Mouse (Mus musculus) erythroblast, embryonic 14.5 days (primary cell): Measurements from ENCODE around the gene Spocd1.

Source experiments
- GATA1 ChIP-seq: IDR thresholded peaks from 2 replicates; pipeline ENCODE4 v1.6.1; 2012; ENCODE audit warnings: low read length, inconsistent platforms, mixed read lengths
- TAL1 ChIP-seq: IDR thresholded peaks from 3 replicates; pipeline ENCODE4 v1.6.1; 2012; ENCODE audit warnings: low read length, inconsistent platforms, mixed read lengths

GRCm38 (mm10) chr4:129881661-129882060 lies 47.4 kb upstream of the Spocd1 start:
- no peak for TF ChIP-seq GATA1
- TF ChIP-seq TAL1 = no peak
